Mouse (Mus musculus) liver, postnatal 0 days (tissue): ENCODE results near the gene Xylt1.

Experiments used
- CTCF ChIP-seq: sonication (generic); IDR thresholded peaks from 2 replicates; pipeline ENCODE4 v1.5.1; 2016; ENCODE audit warnings: antibody characterized with exemption, low read depth
- EP300 ChIP-seq: IDR thresholded peaks from 2 replicates; pipeline ENCODE4 v1.6.1; 2016; ENCODE audit warnings: antibody characterized with exemption, low read depth, mild to moderate bottlenecking

DNA sequence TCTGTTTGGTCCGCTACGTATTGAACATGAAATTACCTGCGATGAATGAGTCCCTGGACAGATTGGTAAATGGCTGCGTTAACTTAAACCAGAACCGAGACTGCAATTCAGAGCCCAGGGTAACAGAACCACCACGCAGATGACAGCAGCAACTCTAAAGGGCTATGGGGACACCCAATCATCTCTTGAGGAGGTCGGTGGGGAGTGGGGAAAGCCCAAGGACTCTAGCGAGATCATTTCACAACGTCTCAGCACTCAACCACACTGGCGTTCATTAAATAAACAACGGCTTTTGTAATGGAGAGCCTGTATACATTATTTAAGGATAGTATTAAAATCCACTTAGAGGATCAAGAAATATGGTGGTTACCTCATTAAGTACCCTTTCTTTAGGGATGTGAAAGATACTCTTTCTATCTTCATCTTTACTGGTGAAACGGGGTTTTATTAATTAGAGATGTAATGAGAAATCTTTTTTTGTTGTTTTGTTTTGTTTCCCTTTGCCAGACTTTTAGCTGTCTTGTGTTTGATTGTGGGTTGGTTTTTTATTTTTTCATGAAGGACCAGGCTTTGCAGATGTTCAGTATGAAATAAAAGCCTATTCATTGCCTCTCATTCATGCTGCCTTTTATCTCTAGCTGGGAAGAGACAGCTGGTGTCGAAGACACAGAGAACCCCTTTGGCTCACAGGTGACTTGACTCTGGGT is 12.2 kb downstream of the Xylt1 start:
- TF ChIP-seq CTCF (no peak), EP300 (no peak)
